Mouse (Mus musculus) ES-CJ7 (cell line): ENCODE data around the gene Olfr873.
A peak's percentile ranks its signal among the peaks of the same experiment; 100 is the strongest.

ENCODE experiments used
- DNase-seq: peaks from one replicate; pipeline ENCODE4 v3.0.0; 2011; ENCODE audit warnings: low read depth, low spot score

The Olfr873 gene

GRCm38 (mm10) chr9:20298232-20298631 is at the start of gene Olfr873:
TSS of gene Olfr873 (plus strand) at chr9:20298532.
- no peak for DNase-seq

- no peak for DNase-seq
These were observed 16.3 kb upstream of the Olfr873 start, which contains the start of gene Olfr39 for GRCm38 (mm10) chr9:20282051-20282450. TSS of gene Olfr39 (plus strand) at chr9:20282351.

DNA sequence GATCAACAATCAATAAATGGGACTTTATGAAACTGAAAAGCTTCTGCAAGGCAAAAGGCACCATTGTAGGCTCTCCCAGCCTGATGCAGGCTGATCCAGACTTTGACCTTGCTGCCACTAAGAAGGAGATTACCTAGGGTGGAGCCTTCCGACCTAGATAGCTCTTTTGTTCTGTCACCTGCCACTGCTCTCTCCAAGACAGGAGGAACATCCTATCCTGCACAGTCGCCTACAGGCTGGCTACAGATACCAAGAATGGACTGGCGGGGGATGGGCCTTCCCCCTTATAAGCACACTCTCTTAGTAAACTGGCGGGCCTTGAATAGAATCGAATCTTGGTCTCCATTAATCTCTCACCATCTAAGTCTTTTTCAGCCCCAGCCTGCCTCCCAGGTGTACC is 2.8 kb upstream of the Olfr873 start:
- DNase-seq, result peak; percentile 84

DNA sequence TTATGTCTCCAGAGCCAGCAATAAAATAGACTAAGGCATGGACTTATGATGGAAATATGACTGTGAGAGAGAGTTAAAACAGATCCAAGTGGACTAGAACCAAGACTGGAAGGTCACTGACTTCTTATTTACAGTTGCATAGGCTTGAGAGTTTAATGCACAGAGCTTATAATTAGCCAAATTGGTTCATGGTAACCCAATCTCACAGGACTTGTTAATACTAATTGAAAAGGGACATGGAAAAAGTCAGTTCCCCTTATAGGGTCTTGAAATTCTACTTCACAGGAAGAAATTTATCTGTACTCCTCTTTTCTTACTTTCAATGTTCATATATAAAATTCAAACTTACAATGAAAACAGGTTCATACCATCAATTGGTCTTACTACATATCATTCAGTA is 37.7 kb downstream of the Olfr873 start, which contains the start of gene Olfr18:
Olfr18 (minus strand) TSS at position 101 of the 400 bp plus-strand sequence.
- DNase-seq, result no peak

GRCm38 (mm10) chr9:20348501-20348900 is 50.2 kb downstream of the Olfr873 start:
- DNase-seq, result peak; percentile 13
